Mouse (Mus musculus) olfactory bulb, adult 2 months (tissue): ENCODE measurements around the gene Rnasel.

Experiments
- CTCF ChIP-seq: fragments of 200-500 bp; IDR thresholded peaks from 2 replicates; pipeline ENCODE4 v1.5.1; 2012; ENCODE audit warnings: low read depth, mild to moderate bottlenecking, low read length, moderate library complexity; ENCODE audit not compliant: insufficient read depth
- POLR2A ChIP-seq: fragments of 200-500 bp; IDR thresholded peaks from 2 replicates; pipeline ENCODE4 v1.6.1; 2012; ENCODE audit warnings: mild to moderate bottlenecking, low read depth, low read length, moderate library complexity; ENCODE audit not compliant: insufficient read depth

DNA sequence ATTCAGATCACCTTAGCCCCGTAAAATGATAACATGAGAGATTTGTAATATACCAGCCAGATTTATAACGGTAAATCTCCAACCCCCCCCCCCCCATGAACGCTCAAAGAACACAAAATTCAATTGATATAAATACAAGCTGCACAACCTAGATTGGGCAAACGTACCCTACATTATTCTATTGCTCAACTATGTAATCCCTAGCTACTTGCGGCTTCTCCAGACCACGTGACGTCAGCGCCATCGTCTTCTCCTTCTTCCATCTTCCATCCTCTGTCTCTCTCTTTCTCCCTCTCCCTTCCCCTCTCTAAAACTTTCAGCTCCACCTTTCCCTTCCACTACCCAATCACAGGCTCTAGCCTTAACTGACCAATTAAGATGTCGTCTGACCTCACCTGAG lies 29.0 kb downstream of the Rnasel start:
- TF ChIP-seq POLR2A: no peak
- TF ChIP-seq CTCF: no peak
